9 mouse cellular contexts compared by ENCODE assay signal in genomic region chr5:144761161-144761868, GRCm38 (mm10). TPM values are rescaled to one million over a fixed set of nuclear protein-coding genes. Genes with fewer than 3 reads are reported as not detected.
DNase-seq lines count a peak whose midpoint lies in the region; ATAC-seq lines count a peak whose summit lies in the region.
"Had no signal": no experiment of that assay in that cellular context is flagged by ENCODE, and none has a peak within 500 bp of the region (broad histone marks: within the 10 kb centered on the region; RNA-seq: fewer than 3 reads in every experiment).

TSS of gene Tmem130 (minus strand) at chr5:144761818.

- H3K27me3 ChIP-seq in heart, embryonic 16.5 days (ENCODE audit: control insufficient read depth, insufficient read depth, low read length): peaks cover 27% of the 10 kb centered on the region
- no peaks in the 10 kb centered on the region for H3K27me3 ChIP-seq in splenic B cell, adult 2 months (ENCODE audit: control insufficient read depth, insufficient read depth, low read length, poor library complexity, severe bottlenecking)

- WGBS in heart, embryonic 16.5 days: 2% methylated on average over 38 of the region's 38 CpGs

- ATAC-seq in heart, embryonic 16.5 days (replicated peaks; ENCODE audit: extremely low read depth, insufficient read depth, low FRiP score): no peak

- H3K9me3 ChIP-seq in heart, embryonic 16.5 days (replicated peaks; ENCODE audit: control insufficient read depth, low read length): no peaks in the 10 kb centered on the region

- DNase-seq in heart, postnatal 4 days: no peak
- DNase-seq in cerebellum, adult 8-10 months: peak; percentile 87
- peak; percentile 78 to 83 for DNase-seq in frontal cortex, postnatal 10 days (ENCODE audit: low spot score in 2 of 2)
- peak; percentile 81 to 82 for DNase-seq in layer of hippocampus, adult 8-10 months (ENCODE audit: low spot score in 2 of 2)
- peak; percentile 12 for DNase-seq in lung, postnatal 10 days
- peak; percentile 11 for DNase-seq in splenic B cell, adult 2 months (ENCODE audit: low read depth, low spot score)
- DNase-seq in urinary bladder, postnatal 25 days (ENCODE audit: low spot score): no peak

- peaks cover 2% of the 10 kb centered on the region; the same call in 1 of the 2 replicates for H3K4me1 ChIP-seq in heart, embryonic 16.5 days (ENCODE audit: control insufficient read depth, insufficient read depth, low read length)

- peak within 1 kb of the TSS; percentile 52 for H3K4me2 ChIP-seq in heart, embryonic 16.5 days (ENCODE audit: low read depth, low read length)

- no peaks in the 10 kb centered on the region for H3K36me3 ChIP-seq in heart, embryonic 16.5 days (ENCODE audit: control insufficient read depth, insufficient read depth)
- no peaks in the 10 kb centered on the region for H3K36me3 ChIP-seq in splenic B cell, adult 2 months (ENCODE audit: control insufficient read depth, insufficient read depth, low read length, poor library complexity, severe bottlenecking)

- H3K4me3 ChIP-seq in heart, embryonic 16.5 days (ENCODE audit: low read length): peak within 1 kb of the TSS; percentile 25

- no peak within 1 kb of the TSS for H3K9ac ChIP-seq in heart, embryonic 16.5 days (ENCODE audit: low read length)

- no peak within 1 kb of the TSS for H3K27ac ChIP-seq in heart, embryonic 16.5 days (ENCODE audit: low read length)
- H3K27ac ChIP-seq: macrophage had no signal

RNA-seq across cellular contexts. Expression of gene Tmem130, which starts in this region (rescaled TPM):
- 0.89 and 0.97 TPM in 2 replicates for polyA plus RNA-seq in heart, embryonic 16.5 days (2015; fragmentation: Nextera tagmentation; extraction: Ambion mirVana)
- under 1 TPM; 0.86 TPM for total RNA-seq in heart, postnatal 4 days (2021)
- 100 to 1,000 TPM; 124 to 160 (median 141) TPM for total RNA-seq in layer of hippocampus, adult 8-10 months (2022)
- polyA plus RNA-seq: macrophage had no signal

Comparison
In these comparisons a context has a peak if more than half of its experiments do, and no peak if none do; other contexts are left out.
1. RNA of gene Tmem130 (total RNA-seq): 124 to 160 TPM in layer of hippocampus, adult 8-10 months; 0.86 TPM in heart, postnatal 4 days; every median in the first group is over 10 times any median in the second.
2. DNase-seq: peak in cerebellum, adult 8-10 months (single experiment), frontal cortex, postnatal 10 days (2 of 2), layer of hippocampus, adult 8-10 months (2 of 2), lung, postnatal 10 days (single experiment) and splenic B cell, adult 2 months (single experiment); none in heart, postnatal 4 days (single experiment) and urinary bladder, postnatal 25 days (single experiment).